Comparison of ENCODE assay signal across 8 mouse cellular contexts in genomic region chr8:123373403-123374238, GRCm38 (mm10). TPM values are rescaled to one million over a fixed set of nuclear protein-coding genes. Genes with fewer than 3 reads are reported as not detected.
DNase-seq lines count a peak whose midpoint lies in the region; ATAC-seq and TF ChIP-seq lines count a peak whose summit lies in the region.

Gene Tcf25, plus strand, starts transcription at chr8:123373753.

- H3K9me3 ChIP-seq in heart, embryonic 10.5 days = no peaks in the 10 kb centered on the region
- no peaks in the 10 kb centered on the region for H3K9me3 ChIP-seq in kidney, embryonic 15.5 days (replicated peaks)

- no peak for TF ChIP-seq POLR2A in bone marrow macrophage, adult 2 months (IDR thresholded peaks at IDR 0.05; ENCODE audit: borderline replicate concordance, low read depth, low read length)
- peak; percentile 86 for TF ChIP-seq POLR2A in embryonic fibroblast, embryonic 13.5 days (IDR thresholded peaks at IDR 0.05; ENCODE audit: low read depth, low read length)

- H3K9ac ChIP-seq in kidney, embryonic 15.5 days = peak within 1 kb of the TSS; percentile 83

- H3K27ac ChIP-seq in bone marrow macrophage, adult 2 months (ENCODE audit: insufficient read depth, low read depth, low read length) = peak within 1 kb of the TSS; percentile 93
- peak within 1 kb of the TSS; percentile 87 for H3K27ac ChIP-seq in embryonic fibroblast, embryonic 13.5 days (ENCODE audit: insufficient read depth, low read length)
- peak within 1 kb of the TSS; percentile 98 for H3K27ac ChIP-seq in heart, embryonic 10.5 days
- H3K27ac ChIP-seq in kidney, embryonic 15.5 days = peak within 1 kb of the TSS; percentile 99

- under 1% methylated on average over 75 of the region's 75 CpGs for WGBS in heart, embryonic 10.5 days
- WGBS in kidney, embryonic 15.5 days = under 1% methylated on average over 75 of the region's 75 CpGs

- no peaks in the 10 kb centered on the region; the same call in 1 of the 2 replicates for H3K27me3 ChIP-seq in heart, embryonic 10.5 days (ENCODE audit: insufficient read depth, poor library complexity, severe bottlenecking)
- no peaks in the 10 kb centered on the region for H3K27me3 ChIP-seq in kidney, embryonic 15.5 days

- H3K36me3 ChIP-seq in heart, embryonic 10.5 days = peaks cover 16% of the 10 kb centered on the region
- H3K36me3 ChIP-seq in kidney, embryonic 15.5 days = peaks cover 22% of the 10 kb centered on the region

- peak within 1 kb of the TSS; percentile 90 for H3K4me2 ChIP-seq in kidney, embryonic 15.5 days

- DNase-seq in A20 (ENCODE audit: low read depth, low spot score) = peak; percentile 98
- DNase-seq in heart, embryonic 10.5 days (ENCODE audit: low spot score) = peak; percentile 98
- DNase-seq in liver = peak; percentile 92
- peak; percentile 93 to 97 for DNase-seq in spleen, postnatal 4 days (ENCODE audit: low spot score in 2 of 2)

- TF ChIP-seq CTCF in bone marrow macrophage, adult 2 months (IDR thresholded peaks at IDR 0.05; ENCODE audit: low read depth, low read length) = no peak
- no peak for TF ChIP-seq CTCF in embryonic fibroblast, embryonic 13.5 days (IDR thresholded peaks at IDR 0.05; ENCODE audit: borderline replicate concordance, insufficient read depth, low read length)

- ATAC-seq in kidney, embryonic 15.5 days (replicated peaks; ENCODE audit: low FRiP score) = peak; percentile 92
- peak; percentile 69 for ATAC-seq in monocyte, adult 5-6 weeks (replicated peaks; ENCODE audit: insufficient number of reproducible peaks, low FRiP score, low TSS enrichment, poor library complexity, severe bottlenecking)

- peaks cover 8% of the 10 kb centered on the region; the same call in 1 of the 2 replicates for H3K4me1 ChIP-seq in bone marrow macrophage, adult 2 months (ENCODE audit: control insufficient read depth, insufficient read depth, low read length)
- H3K4me1 ChIP-seq in embryonic fibroblast, embryonic 13.5 days (ENCODE audit: control insufficient read depth, insufficient read depth, low read length) = peaks cover 3% of the 10 kb centered on the region; the same call in 1 of the 2 replicates
- H3K4me1 ChIP-seq in heart, embryonic 10.5 days = peaks cover 34% of the 10 kb centered on the region
- H3K4me1 ChIP-seq in kidney, embryonic 15.5 days = peaks cover 19% of the 10 kb centered on the region

- peak within 1 kb of the TSS; percentile 94 for H3K4me3 ChIP-seq in bone marrow macrophage, adult 2 months (ENCODE audit: insufficient read depth, low read length)
- H3K4me3 ChIP-seq in embryonic fibroblast, embryonic 13.5 days (ENCODE audit: insufficient read depth, low read length) = peak within 1 kb of the TSS; percentile 70
- H3K4me3 ChIP-seq in heart, embryonic 10.5 days = peak within 1 kb of the TSS; percentile 89
- H3K4me3 ChIP-seq in kidney, embryonic 15.5 days (replicated peaks) = peak within 1 kb of the TSS; percentile 91

RNA-seq across cellular contexts. Expression of gene Tcf25, which starts in this region (rescaled TPM):
- polyA plus RNA-seq in bone marrow macrophage, adult 2 months (2012; ENCODE audit: insufficient read depth, insufficient read length, missing spikeins) = 218 and 244 TPM in 2 replicates
- polyA plus RNA-seq in embryonic fibroblast, embryonic 13.5 days (2011; ENCODE audit: insufficient read length, low read depth, missing spikeins) = 512 and 557 TPM in 2 replicates
- 153 and 172 TPM in 2 replicates for polyA plus RNA-seq in heart, embryonic 10.5 days (2016; fragmentation: Nextera tagmentation; extraction: Ambion mirVana)
- 157 and 175 TPM in 2 replicates for polyA plus RNA-seq in kidney, embryonic 15.5 days (2015; fragmentation: Nextera tagmentation; extraction: Ambion mirVana)
- 415 to 577 TPM (median 562 TPM) in 3 replicates for total RNA-seq in monocyte, adult 5-6 weeks (2017)

Comparison
In these comparisons a context has a peak if more than half of its experiments do, and no peak if none do; other contexts are left out.
1. Peak in every context shown above with its lines: DNase-seq, ATAC-seq, H3K4me3 ChIP-seq and H3K27ac ChIP-seq.